In genomic region chr14:43331362-43331880, GRCm38 (mm10) we compare ENCODE assay signal across 24 mouse cellular contexts. TPM values are rescaled to one million over a fixed set of nuclear protein-coding genes. Genes with fewer than 3 reads are reported as not detected.
A peak's percentile ranks its signal among the peaks of the same experiment; 100 is the strongest.
DNase-seq lines count a peak whose midpoint lies in the region; ATAC-seq and TF ChIP-seq lines count a peak whose summit lies in the region.
"Not testable (repeated sequence)": the region's sequence is repeated elsewhere in the genome, so short reads cannot be mapped to it uniquely, and the experiment has no call there.
"Had no signal": no experiment of that assay in that cellular context is flagged by ENCODE, and none has a peak within 500 bp of the region (broad histone marks: within the 10 kb centered on the region; RNA-seq: fewer than 3 reads in every experiment).

No protein-coding gene starts in this region.

- not testable (repeated sequence) for H3K27me3 ChIP-seq in intestine, embryonic 14.5 days (replicated peaks; ENCODE audit: control insufficient read depth, insufficient read depth, low read length)

- ATAC-seq in intestine, embryonic 14.5 days (replicated peaks; ENCODE audit: low FRiP score, low TSS enrichment, low read depth): not testable (repeated sequence)

- not testable (repeated sequence) for H3K4me2 ChIP-seq in intestine, embryonic 14.5 days (ENCODE audit: low read length)

- H3K9me3 ChIP-seq in intestine, embryonic 14.5 days (ENCODE audit: control insufficient read depth, low read length): not testable (repeated sequence)

- not testable (repeated sequence) for H3K4me3 ChIP-seq in gastrocnemius, adult 2 months; intestine, embryonic 14.5 days (ENCODE audit: low read depth, low read length)

- intact Hi-C loops in gastrocnemius, adult 2 months (cut with DNase I): not testable (repeated sequence)

- WGBS in intestine, embryonic 14.5 days: 92% methylated on average over 9 of the region's 11 CpGs

- peak; percentile 1 for DNase-seq in CD4-positive, CD25-positive, alpha-beta regulatory T cell, adult 2 months (ENCODE audit: low read depth, low spot score)
- DNase-seq in adrenal gland, postnatal 25 days: peak; percentile 2
- peak; percentile 24 for DNase-seq in gastrocnemius, adult 2 months
- peak; percentile 92 for DNase-seq in heart, adult 11 months
- peak; percentile 15 for DNase-seq in intestine, embryonic 14.5 days (ENCODE audit: low spot score)
- DNase-seq in liver: peak; percentile 17
- peak; percentile 10 for DNase-seq in thymus, postnatal 4 days

- not testable (repeated sequence) for H3K9ac ChIP-seq in intestine, embryonic 14.5 days (ENCODE audit: low read length)

- not testable (repeated sequence) for H3K36me3 ChIP-seq in intestine, embryonic 14.5 days (ENCODE audit: control insufficient read depth, insufficient read depth, low read length)

- H3K4me1 ChIP-seq in intestine, embryonic 14.5 days (replicated peaks; ENCODE audit: control insufficient read depth, insufficient read depth, low read length): not testable (repeated sequence)

- H3K27ac ChIP-seq in gastrocnemius, adult 2 months; intestine, embryonic 14.5 days (ENCODE audit: low read depth): not testable (repeated sequence)

- TF ChIP-seq CTCF in gastrocnemius, adult 2 months (IDR thresholded peaks at IDR 0.05): not testable (repeated sequence)

RNA-seq across cellular contexts. Expression of gene 1700001F09Rik, which starts 16.2 kb away (rescaled TPM):
- not detected in 2 replicates for total RNA-seq in adrenal gland, postnatal 25 days (2021)
- total RNA-seq in gastrocnemius, adult 2 months (2021): not detected
- polyA plus RNA-seq in intestine, embryonic 14.5 days (2014; fragmentation: Nextera tagmentation; extraction: Ambion mirVana): not detected in 2 replicates
- total RNA-seq: adrenal gland, adult 18-20 months; adrenal gland, adult 8-10 months; adrenal gland, postnatal 14 days; adrenal gland, postnatal 4 days; common myeloid progenitor, adult 5-6 weeks; ES-E14; forebrain, postnatal 0 days; MEL had no signal
- polyA plus RNA-seq: activated CD4-positive, CD25-positive, alpha-beta regulatory T cell, adult 4 months; C2C12; embryonic facial prominence, embryonic 12.5 days; embryonic facial prominence, embryonic 14.5 days; forebrain, embryonic 11.5 days; forebrain, embryonic 13.5 days; forebrain, embryonic 15.5 days; forebrain, postnatal 0 days had no signal

RNA-seq across cellular contexts. Expression of gene Gm8127, which starts 37.8 kb away (rescaled TPM):
- not detected in 2 replicates for total RNA-seq in adrenal gland, postnatal 25 days (2021)
- total RNA-seq in gastrocnemius, adult 2 months (2021): not detected
- polyA plus RNA-seq in intestine, embryonic 14.5 days (2014; fragmentation: Nextera tagmentation; extraction: Ambion mirVana): not detected in 2 replicates
- total RNA-seq: adrenal gland, adult 18-20 months; adrenal gland, adult 8-10 months; adrenal gland, postnatal 14 days; adrenal gland, postnatal 4 days; common myeloid progenitor, adult 5-6 weeks; ES-E14; forebrain, postnatal 0 days; MEL had no signal
- polyA plus RNA-seq: activated CD4-positive, CD25-positive, alpha-beta regulatory T cell, adult 4 months; brain, embryonic 14.5 days; C2C12; embryonic facial prominence, embryonic 12.5 days; embryonic facial prominence, embryonic 14.5 days; forebrain, embryonic 11.5 days; forebrain, embryonic 13.5 days; forebrain, embryonic 15.5 days; forebrain, postnatal 0 days; Patski had no signal

RNA-seq across cellular contexts. Expression of gene Gm9732, which starts 56.6 kb away (rescaled TPM):
- total RNA-seq in adrenal gland, postnatal 25 days (2021): not detected in 2 replicates
- not detected for total RNA-seq in gastrocnemius, adult 2 months (2021)
- polyA plus RNA-seq in intestine, embryonic 14.5 days (2014; fragmentation: Nextera tagmentation; extraction: Ambion mirVana): not detected in 2 replicates
- total RNA-seq: adrenal gland, adult 18-20 months; adrenal gland, adult 8-10 months; adrenal gland, postnatal 14 days; adrenal gland, postnatal 4 days; common myeloid progenitor, adult 5-6 weeks; forebrain, postnatal 0 days had no signal
- polyA plus RNA-seq: brain, embryonic 14.5 days; embryonic facial prominence, embryonic 12.5 days; embryonic facial prominence, embryonic 14.5 days; forebrain, embryonic 11.5 days; forebrain, embryonic 13.5 days; forebrain, embryonic 15.5 days; forebrain, postnatal 0 days had no signal

Comparison
In these comparisons a context has a peak if more than half of its experiments do, and no peak if none do; other contexts are left out.
1. DNase-seq: peak in every context shown above with its lines; median percentile 92 in heart, adult 11 months; 24 in gastrocnemius, adult 2 months; 17 in liver; 15 in intestine, embryonic 14.5 days; 10 in thymus, postnatal 4 days; 2 in adrenal gland, postnatal 25 days; 1 in CD4-positive, CD25-positive, alpha-beta regulatory T cell, adult 2 months.